Mouse (Mus musculus) kidney, postnatal 0 days (tissue): ENCODE results near the gene Kcnc3. TPM values are rescaled to one million over a fixed set of nuclear protein-coding genes. Genes with fewer than 3 reads are reported as not detected.

Experiments
- ATAC-seq: fragments of 200-750 bp; cut with Nextera tagmentation; replicated peaks from 2 replicates; pipeline ENCODE4 v1.8.0; 2017; ENCODE audit warnings: low read depth, moderate number of reproducible peaks, moderate TSS enrichment, moderate library complexity; ENCODE audit not compliant: low FRiP score
- DNase-seq: peaks from one replicate; pipeline ENCODE4 v3.0.0-alpha.2; 2016; ENCODE audit warnings: low spot score
- H3K27ac ChIP-seq: fragments of 300-500 bp; sonication (generic); 2 replicates; pipeline ENCODE4 v1.5.1; 2014; ENCODE audit warnings: mild to moderate bottlenecking
- H3K27me3 ChIP-seq: fragments of 300-500 bp; sonication (generic); 2 replicates; pipeline ENCODE4 v1.6.1; 2014; ENCODE audit warnings: low read length, mixed read lengths; ENCODE audit not compliant: insufficient read depth
- H3K36me3 ChIP-seq: fragments of 300-500 bp; sonication (generic); 2 replicates; pipeline ENCODE4 v1.6.1; 2014; ENCODE audit warnings: low read length, mixed read lengths; ENCODE audit not compliant: insufficient read depth
- H3K4me1 ChIP-seq: fragments of 300-500 bp; sonication (generic); replicated peaks from 2 replicates; pipeline ENCODE4 v1.6.1; 2014; ENCODE audit warnings: antibody characterized with exemption, low read length, mixed read lengths; ENCODE audit not compliant: insufficient read depth
- H3K4me2 ChIP-seq: fragments of 300-500 bp; sonication (generic); 2 replicates; pipeline ENCODE4 v1.6.1; 2014; ENCODE audit warnings: mild to moderate bottlenecking, low read length, moderate library complexity, mixed read lengths
- H3K4me3 ChIP-seq: fragments of 300-500 bp; sonication (generic); replicated peaks from 2 replicates; pipeline ENCODE4 v1.5.1; 2014; ENCODE audit warnings: low read depth, low read length
- H3K9ac ChIP-seq: fragments of 300-500 bp; sonication (generic); 2 replicates; pipeline ENCODE4 v1.6.1; 2014; ENCODE audit warnings: low read depth, low read length
- H3K9me3 ChIP-seq: fragments of 300-500 bp; sonication (generic); replicated peaks from 2 replicates; pipeline ENCODE4 v1.6.1; 2016; ENCODE audit warnings: low read length, inconsistent platforms, mixed read lengths
- CTCF ChIP-seq: IDR thresholded peaks from 2 replicates; pipeline ENCODE4 v1.5.1; 2016; ENCODE audit warnings: antibody characterized with exemption, low read depth, mild to moderate bottlenecking, moderate library complexity
- whole genome bisulfite sequencing: fragments of 180-500 bp; shearing (Covaris S2); extraction: QIAGEN DNeasy Blood & Tissue Kit; methylation state at CpG from one replicate; pipeline ENCODE4 v1.1.7; 2014; 5-methylcytosine and 5-hydroxymethylcytosine counted together
- polyA plus RNA-seq: library from polyadenylated mRNA; unstranded; fragments of >200 nt; fragmentation: Nextera tagmentation; extraction: Ambion mirVana; gene quantifications from 2 replicates; pipeline ENCODE4 v1.2.1, GENCODE M21; 2015

The Kcnc3 gene
- polyA plus RNA-seq, 1 experiment from 2014 or later, result 0.30 TPM

GRCm38 (mm10) chr7:44604619-44605018 lies 14.2 kb downstream of the Kcnc3 start:
- 0 out of 2 replicates have a peak, but pooled peaks cover 4% of the 10 kb centered on the region for H3K4me1 ChIP-seq
- WGBS, result 3% methylated on average over 8 of the region's 8 CpGs
- H3K4me2 ChIP-seq, result peak overlapping the region; percentile 50
- peaks cover 30% of the 10 kb centered on the region for H3K27me3 ChIP-seq
- no peak for ATAC-seq
- no peak for TF ChIP-seq CTCF
- no peak overlapping the region for H3K27ac ChIP-seq
- no peak overlapping the region for H3K9ac ChIP-seq
- H3K36me3 ChIP-seq, result no peaks in the 10 kb centered on the region
- no peaks in the 10 kb centered on the region for H3K9me3 ChIP-seq
- no peak for DNase-seq
- H3K4me3 ChIP-seq, result peak overlapping the region; percentile 13; the same call in 1 of the 2 replicates

- Histone ChIP-seq H3K27me3 (peaks cover 30% of the 10 kb centered on the region), H3K4me2 (no peak overlapping the region), H3K9me3 (no peaks in the 10 kb centered on the region), H3K36me3 (no peaks in the 10 kb centered on the region), H3K9ac (no peak overlapping the region), H3K4me1 (0 out of 2 replicates have a peak, but pooled peaks cover 4% of the 10 kb centered on the region), H3K4me3 (no peak overlapping the region), H3K27ac (no peak overlapping the region)
- 38% methylated on average over 7 of the region's 7 CpGs for WGBS
- no peak for TF ChIP-seq CTCF
- no peak for DNase-seq
- no peak for ATAC-seq
Observed at GRCm38 (mm10) chr7:44605436-44605835, 15.0 kb downstream of the Kcnc3 start.

GRCm38 (mm10) chr7:44606171-44606901 lies 15.9 kb downstream of the Kcnc3 start:
- H3K9me3 ChIP-seq, result no peaks in the 10 kb centered on the region
- no peaks in the 10 kb centered on the region for H3K36me3 ChIP-seq
- 4% methylated on average over 29 of the region's 29 CpGs for WGBS
- no peak for TF ChIP-seq CTCF
- ATAC-seq (no peak), DNase-seq (no peak)
- no peak overlapping the region for H3K27ac ChIP-seq
- H3K4me2 ChIP-seq, result no peak overlapping the region; the same call in 1 of the 2 replicates
- H3K4me3 ChIP-seq, result no peak overlapping the region
- H3K27me3 ChIP-seq, result peaks cover 28% of the 10 kb centered on the region
- H3K4me1 ChIP-seq, result 0 out of 2 replicates have a peak, but pooled peaks cover 4% of the 10 kb centered on the region
- H3K9ac ChIP-seq, result no peak overlapping the region

GRCm38 (mm10) chr7:44612192-44612591 lies 21.7 kb downstream of the Kcnc3 start:
- Histone ChIP-seq H3K27ac (no peak overlapping the region), H3K9me3 (no peaks in the 10 kb centered on the region), H3K27me3 (peaks cover 9% of the 10 kb centered on the region; the same call in 1 of the 2 replicates), H3K4me1 (no peaks in the 10 kb centered on the region), H3K9ac (no peak overlapping the region), H3K4me3 (no peak overlapping the region), H3K36me3 (no peaks in the 10 kb centered on the region), H3K4me2 (no peak overlapping the region)
- 82% methylated on average over 7 of the region's 7 CpGs for WGBS
- ATAC-seq (no peak), DNase-seq (no peak)
- TF ChIP-seq CTCF, result no peak

GRCm38 (mm10) chr7:44614041-44614688 lies 23.7 kb downstream of the Kcnc3 start:
- ATAC-seq (no peak), DNase-seq (no peak)
- WGBS, result 5% methylated on average over 20 of the region's 20 CpGs
- Histone ChIP-seq H3K4me1 (no peaks in the 10 kb centered on the region), H3K27ac (no peak overlapping the region), H3K4me2 (no peak overlapping the region), H3K36me3 (no peaks in the 10 kb centered on the region), H3K9me3 (no peaks in the 10 kb centered on the region), H3K4me3 (no peak overlapping the region), H3K27me3 (0 out of 2 replicates have a peak, but pooled peaks cover 6% of the 10 kb centered on the region), H3K9ac (no peak overlapping the region)
- TF ChIP-seq CTCF, result no peak

GRCm38 (mm10) chr7:44615309-44615708 lies 24.8 kb downstream of the Kcnc3 start:
- H3K27ac ChIP-seq, result no peak overlapping the region
- H3K9me3 ChIP-seq, result no peaks in the 10 kb centered on the region
- no peak for TF ChIP-seq CTCF
- 0 out of 2 replicates have a peak, but pooled peaks cover 5% of the 10 kb centered on the region for H3K27me3 ChIP-seq
- no peak overlapping the region for H3K4me3 ChIP-seq
- 8% methylated on average over 10 of the region's 10 CpGs for WGBS
- no peak for ATAC-seq
- DNase-seq, result no peak
- no peaks in the 10 kb centered on the region for H3K36me3 ChIP-seq
- no peak overlapping the region for H3K9ac ChIP-seq
- no peaks in the 10 kb centered on the region for H3K4me1 ChIP-seq
- H3K4me2 ChIP-seq, result no peak overlapping the region
